Mouse (Mus musculus) T-cell, adult 2 months (primary cell): ENCODE results near the gene Grb10.

ENCODE experiments used
- DNase-seq: peaks from one replicate; pipeline ENCODE4 v3.0.0; 2022; ENCODE audit warnings: low spot score

Grb10 gene

GRCm38 (mm10) chr11:11970246-11970645, 68.2 kb downstream of the Grb10 start:
- no peak for DNase-seq

- DNase-seq = no peak
Measured at GRCm38 (mm10) chr11:11968830-11969229, 69.7 kb downstream of the Grb10 start.

GRCm38 (mm10) chr11:11967519-11967918, 71.0 kb downstream of the Grb10 start:
- DNase-seq = no peak

GRCm38 (mm10) chr11:11966220-11966619, 72.3 kb downstream of the Grb10 start:
- no peak for DNase-seq

- no peak for DNase-seq
Measured at GRCm38 (mm10) chr11:11965501-11966125, 72.9 kb downstream of the Grb10 start.

GRCm38 (mm10) chr11:11964729-11965128, 73.8 kb downstream of the Grb10 start:
- DNase-seq = no peak

GRCm38 (mm10) chr11:11963587-11963986, 74.9 kb downstream of the Grb10 start:
- DNase-seq = no peak

GRCm38 (mm10) chr11:11963065-11963464, 75.4 kb downstream of the Grb10 start:
- DNase-seq = no peak

GRCm38 (mm10) chr11:11962629-11962954, 75.9 kb downstream of the Grb10 start:
- no peak for DNase-seq

- DNase-seq = no peak
Measured at GRCm38 (mm10) chr11:11961917-11962628, 76.4 kb downstream of the Grb10 start.

GRCm38 (mm10) chr11:11960858-11961257, 77.6 kb downstream of the Grb10 start:
- DNase-seq = no peak

- no peak for DNase-seq
Measured at GRCm38 (mm10) chr11:11960227-11960626, 78.3 kb downstream of the Grb10 start.

GRCm38 (mm10) chr11:11958479-11958878, 80.0 kb downstream of the Grb10 start:
- DNase-seq = no peak

GRCm38 (mm10) chr11:11958061-11958361, 80.5 kb downstream of the Grb10 start:
- no peak for DNase-seq

- no peak for DNase-seq
Measured at GRCm38 (mm10) chr11:11957211-11958060, 81.0 kb downstream of the Grb10 start.

GRCm38 (mm10) chr11:11955783-11956182, 82.7 kb downstream of the Grb10 start:
- no peak for DNase-seq

GRCm38 (mm10) chr11:11954606-11955005, 83.9 kb downstream of the Grb10 start:
- DNase-seq = no peak

- DNase-seq = no peak
Measured at GRCm38 (mm10) chr11:11954115-11954438, 84.4 kb downstream of the Grb10 start.

- no peak for DNase-seq
Measured at GRCm38 (mm10) chr11:11953364-11954114, 84.9 kb downstream of the Grb10 start.

- DNase-seq = no peak
Measured at GRCm38 (mm10) chr11:11952569-11952968, 85.9 kb downstream of the Grb10 start.

GRCm38 (mm10) chr11:11948988-11949365, 89.5 kb downstream of the Grb10 start:
- no peak for DNase-seq

- DNase-seq = no peak
Measured at GRCm38 (mm10) chr11:11948321-11948987, 90.0 kb downstream of the Grb10 start.
